Mouse (Mus musculus): ENCODE data around the gene Phc3.
A peak's percentile ranks its signal among the peaks of the same experiment; 100 is the strongest.
"Not testable (repeated sequence)": the region's sequence is repeated elsewhere in the genome, so short reads cannot be mapped to it uniquely, and the experiment has no call there.

Phc3 gene

DNA sequence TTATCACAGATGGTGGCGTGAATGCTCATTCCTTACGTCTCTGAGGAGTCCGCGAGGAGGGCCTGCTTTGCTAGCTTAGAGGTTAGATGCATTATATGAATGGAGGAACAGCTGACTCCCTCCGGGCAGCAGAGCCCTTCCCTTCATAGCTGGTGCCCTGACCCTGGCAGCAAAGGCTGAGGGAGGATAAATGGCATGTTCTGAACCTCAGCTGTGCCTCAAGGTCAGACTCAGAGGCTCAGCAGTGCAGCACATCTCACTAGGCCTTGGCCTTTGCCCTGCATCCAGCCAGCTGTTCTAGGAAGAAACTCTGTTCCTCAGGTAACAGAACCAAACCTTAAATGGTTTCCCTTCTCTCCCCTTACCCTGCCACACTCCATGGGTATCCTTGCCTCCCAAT is 101.0 kb downstream of the Phc3 start:
- DNase-seq, result peak; percentile 15 to 53

DNA sequence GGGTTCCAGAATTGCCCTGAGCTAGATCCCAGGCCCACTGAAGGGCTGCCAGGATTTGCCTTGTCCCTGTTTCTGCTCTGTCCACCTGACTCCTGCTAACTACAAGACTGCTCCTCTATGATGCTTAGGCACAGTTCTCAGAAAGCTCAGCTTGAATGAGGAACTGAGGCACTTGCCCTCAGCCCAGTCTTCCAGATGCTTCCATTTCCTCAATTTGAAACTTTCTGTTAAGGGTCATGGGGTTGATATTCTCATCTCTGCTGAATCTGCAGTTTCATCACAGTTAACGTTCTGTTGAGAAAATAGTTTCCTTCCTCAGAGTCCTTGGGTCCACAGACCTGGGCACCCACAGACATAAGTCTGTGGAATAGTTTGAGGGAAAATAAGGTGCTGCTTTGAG is 104.6 kb downstream of the Phc3 start:
- no peak for DNase-seq

DNA sequence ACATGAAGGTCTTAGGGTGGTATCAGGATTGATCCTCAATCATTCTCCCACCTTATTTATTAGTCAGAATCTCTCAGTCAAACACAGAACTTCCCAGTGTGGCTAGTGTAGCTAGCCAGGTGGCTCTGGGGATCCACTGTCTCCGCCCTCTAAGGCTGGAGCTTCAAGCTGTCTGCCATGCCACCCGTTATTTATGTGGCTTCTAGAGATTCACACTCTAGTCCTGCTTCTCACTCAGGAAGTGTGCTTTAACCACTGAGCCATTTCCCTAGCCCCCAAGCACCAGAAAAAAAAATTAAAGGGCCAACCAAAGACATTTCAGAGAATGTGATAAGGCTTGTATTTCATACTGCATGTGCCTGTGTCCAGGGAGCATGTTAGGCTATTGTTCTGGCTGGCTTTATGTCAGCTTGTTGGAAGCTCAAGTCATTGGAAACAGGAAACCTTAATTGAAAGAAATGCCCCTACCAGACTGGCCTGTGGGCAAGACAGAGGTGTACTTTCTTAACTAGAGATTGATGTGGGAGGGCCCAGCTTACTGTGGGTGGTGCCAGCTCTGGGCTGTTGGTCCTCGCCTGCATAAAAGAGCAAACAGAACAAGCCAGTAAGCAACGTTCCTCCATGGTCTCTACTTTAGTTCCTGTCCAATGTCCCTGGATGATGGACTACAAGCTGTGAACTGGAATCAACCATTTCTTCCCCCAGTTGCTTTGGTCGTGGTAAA is 105.3 kb downstream of the Phc3 start:
- DNase-seq, result no peak

DNA sequence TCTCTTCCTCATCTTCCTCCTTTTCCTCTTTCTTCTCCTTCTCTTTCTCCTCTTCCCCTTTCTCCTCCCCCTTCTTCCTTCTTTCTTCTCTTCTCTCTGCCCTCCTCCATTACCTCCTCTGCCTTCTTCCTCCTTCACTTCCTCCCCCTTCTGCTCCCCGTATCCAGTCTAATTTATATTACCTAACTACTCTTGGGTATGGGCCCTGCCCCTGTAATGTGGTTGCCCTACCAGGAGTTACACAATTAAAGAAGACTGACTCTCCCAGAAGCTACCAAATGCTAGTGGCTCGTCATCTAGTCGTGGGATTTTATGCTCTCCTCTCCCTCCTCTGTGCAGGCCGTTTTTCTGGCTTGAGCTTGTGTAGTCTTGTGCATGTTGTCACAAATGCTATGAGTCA is 108.5 kb downstream of the Phc3 start:
- DNase-seq, result no peak

DNA sequence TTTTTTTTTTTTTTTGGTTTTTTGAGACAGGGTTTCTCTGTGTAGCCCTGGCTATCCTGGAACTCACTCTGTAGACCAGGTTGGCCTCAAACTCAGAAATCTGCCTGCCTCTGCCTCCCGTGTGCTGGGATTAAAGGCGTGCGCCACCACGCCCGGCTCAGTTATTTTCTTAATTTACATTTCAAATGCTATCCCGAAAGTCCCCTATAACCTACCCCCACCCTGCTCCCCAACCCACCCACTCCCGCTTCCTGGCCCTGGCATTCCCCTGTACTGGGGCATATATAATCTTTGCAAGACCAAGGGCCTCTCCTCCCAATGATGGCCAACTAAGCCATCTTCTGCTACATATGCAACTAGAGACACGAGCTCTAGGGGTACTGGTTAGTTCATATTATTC is 109.6 kb downstream of the Phc3 start:
- not testable (repeated sequence) for DNase-seq

DNA sequence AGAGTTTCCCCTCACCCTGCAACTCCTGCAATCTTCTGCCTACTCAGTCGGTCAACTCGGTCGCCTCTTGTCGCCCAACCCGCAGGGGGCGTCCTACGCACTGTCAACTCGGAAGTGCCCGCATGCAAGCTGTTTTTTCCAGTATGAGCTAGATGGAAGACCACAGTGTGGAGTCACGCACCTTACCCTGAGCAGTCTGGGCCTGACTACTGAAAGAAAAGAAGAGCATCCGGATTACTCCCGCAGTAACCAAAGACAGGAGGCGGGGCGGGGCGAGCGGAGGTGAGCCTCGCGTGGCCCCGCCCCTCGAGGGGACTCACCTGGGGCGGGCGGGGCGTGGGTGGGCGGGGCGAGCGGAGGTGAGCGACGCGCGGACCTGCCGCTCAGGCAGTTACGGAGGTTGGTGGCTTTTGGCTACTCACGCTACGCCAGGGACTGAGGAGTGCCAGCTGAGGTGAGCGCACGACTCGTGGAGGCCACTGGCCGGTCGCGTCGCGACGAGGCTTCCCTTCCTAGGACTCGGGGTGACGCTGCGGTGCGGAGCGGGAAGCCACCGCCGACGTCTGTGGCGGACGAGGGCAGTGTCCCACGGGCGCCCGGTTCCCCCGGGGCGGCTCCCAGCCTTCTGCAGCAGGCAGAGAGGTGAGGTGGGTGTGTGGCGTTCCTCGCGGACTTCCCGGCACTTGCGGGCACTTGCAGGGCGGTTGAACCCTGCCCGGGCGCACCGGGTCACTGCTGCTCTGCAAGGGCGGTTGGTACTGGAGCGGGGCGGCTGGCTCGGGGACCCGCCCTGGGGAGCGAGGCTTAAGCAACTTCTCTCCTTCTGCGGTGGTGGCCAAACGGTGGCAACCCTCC is 113.4 kb downstream of the Phc3 start, which contains the start of gene Gpr160:
Gene Gpr160, plus strand, starts transcription at position 347 of the 855 bp plus-strand sequence.
- peak; percentile 85 to 94 for DNase-seq

DNA sequence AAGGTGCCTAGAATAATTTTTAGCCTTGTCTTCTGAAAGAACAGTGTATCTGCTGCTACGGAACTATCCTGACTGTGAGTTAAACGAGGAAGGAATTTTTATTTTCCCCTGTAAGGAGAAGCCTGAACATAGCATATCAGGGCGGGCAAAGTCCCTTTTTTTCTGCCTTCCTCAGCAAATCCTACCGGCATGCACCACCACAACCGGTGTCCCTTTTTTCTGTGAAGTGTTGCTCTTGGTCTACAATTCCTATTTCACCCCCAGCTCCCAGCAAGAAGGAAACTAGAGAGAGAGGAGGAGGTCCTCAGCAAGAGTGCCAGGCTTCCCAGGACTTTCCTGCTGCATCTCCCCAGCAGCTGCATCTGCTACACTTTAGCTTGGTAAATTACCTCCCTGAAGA is 115.6 kb downstream of the Phc3 start:
- DNase-seq, result peak in 1 of 2 experiments; percentile 22

DNA sequence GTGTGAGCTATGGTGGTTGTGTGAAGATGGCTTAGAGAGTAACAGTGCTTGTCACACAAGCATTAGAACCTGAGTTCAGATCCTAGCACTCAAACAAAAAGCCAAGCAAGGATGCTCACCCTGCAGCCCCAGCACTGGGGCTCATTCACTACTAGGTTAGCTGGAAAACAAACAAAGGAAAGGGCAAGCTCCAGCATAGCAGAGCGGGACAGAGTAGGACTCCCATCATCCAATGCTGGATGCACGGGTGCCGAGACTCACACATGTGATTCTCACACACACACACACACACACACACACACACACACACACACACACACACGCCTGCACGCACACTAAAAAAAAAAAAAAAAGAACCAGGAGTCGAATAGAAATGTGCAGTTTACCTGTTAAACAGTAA is 117.8 kb downstream of the Phc3 start:
- DNase-seq, result peak; percentile 28 to 53

All from kidney, postnatal 25 days (tissue).